Mouse (Mus musculus) lung, embryonic 15.5 days (tissue): ENCODE measurements at regions not wholly inside any gene's neighbourhood (a gene's known extent, or its start where the extent isn't known, plus 50 kb on each side); places are given as distances from the start of the nearest gene placed in this dataset.
A peak's percentile ranks its signal among the peaks of the same experiment; 100 is the strongest.

ENCODE experiments used
- ATAC-seq: fragments of 200-750 bp; cut with Nextera tagmentation; 2 replicates; pipeline ENCODE4 v1.8.0; 2017; ENCODE audit warnings: moderate number of reproducible peaks, borderline replicate concordance; ENCODE audit not compliant: low FRiP score, low TSS enrichment; ENCODE audit errors: extremely low read depth
- H3K27ac ChIP-seq: fragments of 300-500 bp; sonication (generic); 2 replicates; pipeline ENCODE4 v1.5.1; 2015; ENCODE audit warnings: moderate library complexity, mild to moderate bottlenecking, inconsistent platforms
- H3K27me3 ChIP-seq: fragments of 300-500 bp; sonication (generic); 2 replicates; pipeline ENCODE4 v1.6.1; 2015; ENCODE audit warnings: inconsistent platforms
- H3K36me3 ChIP-seq: fragments of 300-500 bp; sonication (generic); 2 replicates; pipeline ENCODE4 v1.6.1; 2015; ENCODE audit warnings: inconsistent platforms
- H3K4me1 ChIP-seq: fragments of 300-500 bp; sonication (generic); 2 replicates; pipeline ENCODE4 v1.6.1; 2015; ENCODE audit warnings: inconsistent platforms
- H3K4me2 ChIP-seq: fragments of 300-500 bp; sonication (generic); 2 replicates; pipeline ENCODE4 v1.6.1; 2015; ENCODE audit warnings: inconsistent platforms, mild to moderate bottlenecking, moderate library complexity
- H3K4me3 ChIP-seq: fragments of 300-500 bp; sonication (generic); 2 replicates; pipeline ENCODE4 v1.5.1; 2015; ENCODE audit warnings: mild to moderate bottlenecking, inconsistent platforms
- H3K9ac ChIP-seq: fragments of 300-500 bp; sonication (generic); 2 replicates; pipeline ENCODE4 v1.6.1; 2015; ENCODE audit warnings: inconsistent platforms
- H3K9me3 ChIP-seq: fragments of 300-500 bp; sonication (generic); 2 replicates; pipeline ENCODE4 v1.6.1; 2016; ENCODE audit warnings: inconsistent platforms
- WGBS: fragments of 180-500 bp; shearing (Covaris S2); methylation state at CpG from one replicate; pipeline ENCODE4 v1.1.7; 2015; 5-methylcytosine and 5-hydroxymethylcytosine counted together

DNA sequence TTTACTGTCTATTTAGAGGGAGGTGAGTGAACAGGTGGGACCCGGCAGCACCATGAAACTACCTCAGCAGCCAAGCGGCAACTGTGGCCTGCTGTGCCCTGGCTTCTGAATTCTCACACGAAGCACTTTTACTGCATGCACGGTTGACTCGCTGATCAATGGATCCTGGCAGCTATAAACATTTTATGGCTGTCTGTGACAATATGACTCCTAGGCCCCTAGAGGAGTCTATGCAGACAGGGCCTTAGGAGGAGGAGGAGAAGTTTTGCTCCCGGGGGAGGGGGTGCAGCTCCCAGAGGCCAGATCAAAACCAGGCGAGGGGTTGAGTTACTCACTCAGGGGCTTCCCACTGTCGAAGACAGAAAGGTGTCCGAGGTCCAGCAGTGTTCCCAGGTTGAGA lies 69.4 kb upstream of the Tut7 start:
- Histone ChIP-seq H3K9ac (no peak overlapping the region), H3K27me3 (0 out of 2 replicates have a peak, but pooled peaks cover 3% of the 10 kb centered on the region), H3K4me3 (no peak overlapping the region), H3K4me2 (no peak overlapping the region), H3K36me3 (no peaks in the 10 kb centered on the region), H3K4me1 (0 out of 2 replicates have a peak, but pooled peaks cover 3% of the 10 kb centered on the region), H3K27ac (no peak overlapping the region), H3K9me3 (no peaks in the 10 kb centered on the region)
- WGBS, result 45% methylated on average over 9 of the region's 9 CpGs
- ATAC-seq, result no peak

DNA sequence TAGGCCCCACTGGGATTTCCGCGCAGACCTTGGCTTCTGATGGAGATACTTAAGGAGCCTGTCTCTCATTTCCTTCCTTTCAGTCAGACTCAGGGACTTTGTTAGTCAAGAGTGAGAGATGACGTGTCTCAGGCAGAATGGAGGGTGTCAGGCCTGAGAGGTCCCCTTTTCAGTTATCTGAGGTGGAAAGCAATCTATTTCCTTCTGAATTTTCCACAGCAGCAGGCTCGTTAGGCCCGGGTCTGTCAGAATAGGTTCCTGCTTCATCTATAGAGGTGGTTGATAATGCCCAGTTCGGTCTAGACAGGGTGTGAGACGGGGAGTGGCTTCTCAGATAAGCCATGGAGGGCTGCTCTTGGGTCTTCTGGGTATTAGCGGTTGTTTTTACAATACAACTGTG lies 68.8 kb upstream of the Tut7 start:
- Histone ChIP-seq H3K36me3 (no peaks in the 10 kb centered on the region), H3K9ac (no peak overlapping the region), H3K27ac (no peak overlapping the region), H3K27me3 (0 out of 2 replicates have a peak, but pooled peaks cover 3% of the 10 kb centered on the region), H3K9me3 (no peaks in the 10 kb centered on the region), H3K4me1 (0 out of 2 replicates have a peak, but pooled peaks cover 3% of the 10 kb centered on the region), H3K4me3 (no peak overlapping the region), H3K4me2 (no peak overlapping the region)
- ATAC-seq, result no peak
- 57% methylated on average over 8 of the region's 8 CpGs for WGBS

DNA sequence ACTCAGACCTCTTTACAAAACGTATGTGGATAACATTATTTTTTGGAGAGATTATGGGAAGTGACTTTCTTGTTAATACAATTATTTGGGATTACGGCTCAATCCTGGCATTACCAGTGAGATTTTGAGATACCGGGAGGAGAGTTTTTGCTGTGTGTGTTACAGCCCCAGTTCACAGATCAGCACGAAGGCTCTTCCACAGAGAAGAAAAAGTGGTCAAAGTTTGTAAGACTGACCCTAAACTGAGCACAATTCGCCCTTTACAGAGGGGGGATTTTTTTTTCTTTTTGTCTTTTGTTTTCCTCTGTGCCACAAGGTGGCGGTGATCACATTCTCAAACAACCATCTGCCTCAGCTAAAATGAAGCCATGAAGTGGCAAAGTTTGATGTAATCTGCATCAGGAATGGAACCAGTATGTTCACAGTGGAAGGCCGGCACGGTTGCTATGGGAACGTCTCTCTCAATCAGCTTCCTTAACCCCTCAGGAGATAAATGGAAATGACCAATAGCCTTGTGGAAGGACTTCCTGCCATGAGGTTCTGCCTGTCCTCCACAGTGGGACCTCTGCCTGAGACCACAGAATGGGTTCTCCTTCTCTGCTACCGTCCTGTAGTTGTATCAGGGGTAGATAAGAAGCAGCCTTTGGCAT lies 66.6 kb upstream of the Tut7 start:
- 0 out of 2 replicates have a peak, but pooled peaks cover 3% of the 10 kb centered on the region for H3K4me1 ChIP-seq
- ATAC-seq, result peak; percentile 60; the same call in 1 of the 2 replicates
- H3K36me3 ChIP-seq, result no peaks in the 10 kb centered on the region
- no peak overlapping the region for H3K9ac ChIP-seq
- H3K27me3 ChIP-seq, result 0 out of 2 replicates have a peak, but pooled peaks cover 3% of the 10 kb centered on the region
- H3K4me3 ChIP-seq, result no peak overlapping the region
- no peak overlapping the region for H3K27ac ChIP-seq
- WGBS, result 18% methylated on average over 10 of the region's 10 CpGs
- H3K9me3 ChIP-seq, result no peaks in the 10 kb centered on the region
- H3K4me2 ChIP-seq, result no peak overlapping the region

DNA sequence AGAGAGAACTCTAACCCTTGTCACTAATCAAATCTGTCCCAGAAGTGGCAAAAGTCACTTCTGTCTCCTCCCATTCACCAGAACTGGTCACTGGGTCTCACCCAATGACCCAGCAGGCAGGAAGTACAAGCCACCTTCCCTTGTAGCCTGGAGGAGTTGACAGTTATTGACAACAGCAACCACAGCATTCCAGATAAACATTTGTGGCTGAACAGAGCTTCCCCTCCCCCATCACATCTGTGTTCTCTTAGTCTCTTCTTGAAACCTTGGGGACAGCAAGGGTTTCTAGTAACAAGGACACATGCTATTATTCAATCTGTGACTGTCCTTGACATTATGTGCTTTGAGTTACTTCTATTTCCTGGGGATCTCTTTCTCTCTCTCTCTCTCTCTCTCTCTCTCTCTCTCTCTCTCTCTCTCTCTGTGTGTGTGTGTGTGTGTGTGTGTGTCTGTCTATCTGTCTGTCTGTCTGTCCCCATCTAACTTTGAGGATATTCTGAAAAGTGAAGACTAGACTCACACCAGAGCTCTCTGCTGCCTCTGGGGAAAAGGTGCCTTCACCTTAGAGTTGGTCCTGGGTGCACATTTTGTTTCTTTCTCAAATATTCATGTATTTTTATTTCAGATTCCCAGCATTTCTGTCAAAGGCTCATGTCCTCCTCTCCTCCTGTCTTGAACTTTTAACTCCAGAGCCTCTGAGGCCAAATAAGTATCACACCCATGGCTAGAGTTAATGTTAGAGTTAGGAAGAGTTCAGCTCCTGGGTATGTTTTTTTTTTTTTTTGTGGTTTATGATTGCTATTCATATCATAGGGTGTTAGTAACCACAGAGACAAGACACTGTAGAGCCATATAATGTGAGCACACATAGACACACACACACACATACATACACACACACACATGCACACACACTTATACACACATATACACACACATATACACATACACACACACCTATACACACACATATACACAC lies 65.4 kb upstream of the Tut7 start:
- no peak overlapping the region for H3K4me2 ChIP-seq
- H3K27me3 ChIP-seq, result 0 out of 2 replicates have a peak, but pooled peaks cover 3% of the 10 kb centered on the region
- no peaks in the 10 kb centered on the region for H3K9me3 ChIP-seq
- ATAC-seq, result no peak
- H3K9ac ChIP-seq, result no peak overlapping the region
- no peak overlapping the region for H3K27ac ChIP-seq
- H3K36me3 ChIP-seq, result no peaks in the 10 kb centered on the region
- H3K4me1 ChIP-seq, result 0 out of 2 replicates have a peak, but pooled peaks cover 3% of the 10 kb centered on the region
- no peak overlapping the region for H3K4me3 ChIP-seq

DNA sequence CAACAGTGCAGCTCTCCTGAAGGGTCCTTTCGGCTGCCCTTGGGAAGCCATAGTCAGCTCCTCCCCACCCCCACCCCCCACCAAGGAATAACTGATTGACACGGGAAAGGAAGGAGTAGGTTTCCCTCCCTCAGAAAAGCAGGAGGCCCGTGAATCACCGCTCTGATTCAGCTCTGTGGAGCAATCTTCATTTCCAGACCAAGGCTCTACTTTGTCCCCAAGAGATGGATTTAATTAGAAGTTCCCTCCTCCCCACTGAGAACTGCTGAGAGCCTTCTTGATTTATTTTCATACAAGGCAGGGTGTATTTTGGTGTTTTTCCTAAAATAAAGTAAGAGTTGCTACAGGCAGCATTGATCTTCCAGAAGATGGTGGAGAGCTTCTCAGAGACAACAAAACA lies 64.4 kb upstream of the Tut7 start:
- H3K9ac ChIP-seq, result no peak overlapping the region
- 0 out of 2 replicates have a peak, but pooled peaks cover 2% of the 10 kb centered on the region for H3K27me3 ChIP-seq

DNA sequence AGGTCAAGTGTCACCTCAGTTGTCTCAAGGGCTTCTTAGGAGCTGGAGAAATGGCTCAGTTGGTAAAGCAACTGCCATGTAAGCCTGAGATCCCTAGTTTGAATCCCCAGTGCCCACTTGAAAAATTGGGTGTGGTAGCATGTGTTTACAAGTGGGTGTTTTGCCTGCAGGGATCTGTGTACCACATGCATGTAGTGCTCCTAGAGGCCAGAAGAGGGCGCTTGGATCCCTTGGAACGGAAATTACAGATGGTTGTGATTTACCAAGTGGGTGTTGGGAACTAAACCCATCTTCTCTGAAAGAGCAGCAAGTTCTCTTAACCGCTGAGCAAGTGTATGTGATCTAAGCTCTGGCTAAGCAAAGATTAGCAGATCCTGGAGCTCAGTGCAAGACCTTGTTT lies 63.6 kb upstream of the Tut7 start:
- ATAC-seq, result no peak
- 58% methylated on average over 3 of the region's 3 CpGs for WGBS
- no peak overlapping the region for H3K4me2 ChIP-seq
- no peak overlapping the region for H3K9ac ChIP-seq
- no peaks in the 10 kb centered on the region for H3K9me3 ChIP-seq
- no peak overlapping the region for H3K27ac ChIP-seq
- no peak overlapping the region for H3K4me3 ChIP-seq
- H3K36me3 ChIP-seq, result no peaks in the 10 kb centered on the region
- H3K27me3 ChIP-seq, result no peaks in the 10 kb centered on the region
- 0 out of 2 replicates have a peak, but pooled peaks cover 3% of the 10 kb centered on the region for H3K4me1 ChIP-seq

More for the DNA sequence above, 64.4 kb upstream of the Tut7 start:
- Histone ChIP-seq H3K9me3 (no peaks in the 10 kb centered on the region), H3K27ac (no peak overlapping the region), H3K36me3 (no peaks in the 10 kb centered on the region), H3K4me2 (no peak overlapping the region), H3K4me3 (no peak overlapping the region), H3K4me1 (0 out of 2 replicates have a peak, but pooled peaks cover 3% of the 10 kb centered on the region)
- WGBS, result 79% methylated on average over 4 of the region's 4 CpGs
- ATAC-seq, result no peak

DNA sequence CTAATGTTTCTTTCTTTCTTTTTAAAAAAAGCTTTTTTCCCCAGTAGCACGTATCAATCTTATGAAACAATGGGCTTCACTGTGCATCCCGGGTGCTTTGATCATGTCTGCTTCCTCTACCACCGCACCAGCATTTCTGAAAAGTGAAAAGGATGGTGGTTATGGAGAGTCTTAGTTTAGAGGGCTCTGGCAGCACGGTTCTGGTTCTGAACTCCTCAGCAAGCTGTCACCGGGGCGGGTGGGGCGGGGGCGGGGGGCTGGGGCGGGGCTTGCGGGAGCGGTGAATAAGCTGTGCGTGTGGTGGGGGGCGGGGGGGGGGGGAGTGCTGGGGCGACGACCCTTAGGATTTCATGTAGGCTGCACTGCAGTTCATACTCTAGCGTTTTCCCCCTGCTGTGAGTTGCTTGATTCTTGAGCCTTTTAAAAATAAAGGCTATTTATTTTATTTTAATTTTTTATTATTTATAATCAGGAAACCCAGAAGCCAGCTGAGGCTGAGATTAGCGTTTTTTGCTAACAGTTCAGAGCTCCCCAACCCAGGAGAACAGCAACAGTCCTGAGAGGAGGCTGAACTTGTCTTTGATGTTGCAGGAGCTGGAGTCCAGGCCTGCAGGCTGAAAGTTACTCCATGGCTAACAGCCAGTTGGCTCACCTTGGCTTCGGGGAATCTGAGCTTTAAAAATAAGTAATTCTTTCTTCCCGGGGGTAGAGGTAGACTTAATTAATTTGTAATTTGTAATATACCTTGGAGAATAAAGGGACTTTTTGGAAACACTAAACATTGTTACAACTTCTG lies 59.2 kb upstream of the Tut7 start:
- no peak for ATAC-seq
- Histone ChIP-seq H3K9ac (no peak overlapping the region), H3K27ac (no peak overlapping the region), H3K27me3 (no peaks in the 10 kb centered on the region), H3K4me3 (no peak overlapping the region), H3K4me2 (peak overlapping the region; percentile 38), H3K36me3 (no peaks in the 10 kb centered on the region), H3K9me3 (no peaks in the 10 kb centered on the region), H3K4me1 (no peaks in the 10 kb centered on the region)
- WGBS, result 28% methylated on average over 12 of the region's 19 CpGs

DNA sequence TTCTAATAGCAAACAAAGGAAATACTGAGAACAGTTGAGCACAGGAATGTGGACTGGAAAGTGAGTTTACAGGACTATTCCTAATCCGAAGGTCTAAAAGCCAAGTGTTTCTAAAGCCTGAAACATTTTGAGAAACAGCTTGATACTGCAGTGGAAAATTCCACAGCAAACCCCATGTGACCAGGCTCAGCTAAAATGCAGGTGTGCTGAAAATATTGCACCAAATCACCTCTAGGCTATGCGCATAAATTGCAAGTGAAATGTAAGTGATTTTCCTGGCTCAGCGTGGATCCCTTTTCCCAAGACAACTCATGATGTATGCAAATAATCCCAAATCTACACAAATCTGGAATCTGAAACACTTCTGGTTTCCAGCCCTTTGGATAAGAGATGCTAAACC lies 57.1 kb upstream of the Tut7 start:
- H3K4me3 ChIP-seq, result no peak overlapping the region
- no peak overlapping the region for H3K4me2 ChIP-seq
- no peaks in the 10 kb centered on the region for H3K4me1 ChIP-seq
- 84% methylated on average over 3 of the region's 3 CpGs for WGBS
- ATAC-seq, result no peak
- no peaks in the 10 kb centered on the region for H3K36me3 ChIP-seq
- no peak overlapping the region for H3K9ac ChIP-seq
- H3K27ac ChIP-seq, result no peak overlapping the region
- H3K9me3 ChIP-seq, result no peaks in the 10 kb centered on the region
- no peaks in the 10 kb centered on the region for H3K27me3 ChIP-seq

DNA sequence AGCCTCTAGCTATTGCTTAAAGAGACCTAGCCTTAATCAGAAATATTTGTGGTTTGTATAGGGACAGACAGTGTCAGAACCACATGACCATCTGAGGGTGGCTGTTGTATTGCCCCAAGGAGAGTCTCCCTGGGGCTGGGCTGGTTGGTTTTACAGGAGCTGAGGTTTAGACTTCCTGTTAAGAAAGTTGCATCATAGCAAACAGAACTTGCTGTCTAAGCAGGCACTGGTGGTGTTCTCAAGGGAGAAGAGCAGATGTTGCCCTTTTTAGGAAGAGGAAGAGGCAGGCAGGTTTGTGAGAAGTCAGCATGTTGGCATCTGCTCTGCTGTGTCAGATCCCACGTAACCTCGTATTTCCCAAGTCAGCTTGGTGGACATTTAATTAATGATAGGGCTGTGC lies 52.7 kb upstream of the Tut7 start:
- Histone ChIP-seq H3K36me3 (no peaks in the 10 kb centered on the region), H3K4me1 (no peaks in the 10 kb centered on the region), H3K27me3 (no peaks in the 10 kb centered on the region), H3K9ac (no peak overlapping the region), H3K4me2 (no peak overlapping the region), H3K4me3 (no peak overlapping the region), H3K9me3 (no peaks in the 10 kb centered on the region), H3K27ac (no peak overlapping the region)
- no peak for ATAC-seq
- 32% methylated on average over 2 of the region's 2 CpGs for WGBS

DNA sequence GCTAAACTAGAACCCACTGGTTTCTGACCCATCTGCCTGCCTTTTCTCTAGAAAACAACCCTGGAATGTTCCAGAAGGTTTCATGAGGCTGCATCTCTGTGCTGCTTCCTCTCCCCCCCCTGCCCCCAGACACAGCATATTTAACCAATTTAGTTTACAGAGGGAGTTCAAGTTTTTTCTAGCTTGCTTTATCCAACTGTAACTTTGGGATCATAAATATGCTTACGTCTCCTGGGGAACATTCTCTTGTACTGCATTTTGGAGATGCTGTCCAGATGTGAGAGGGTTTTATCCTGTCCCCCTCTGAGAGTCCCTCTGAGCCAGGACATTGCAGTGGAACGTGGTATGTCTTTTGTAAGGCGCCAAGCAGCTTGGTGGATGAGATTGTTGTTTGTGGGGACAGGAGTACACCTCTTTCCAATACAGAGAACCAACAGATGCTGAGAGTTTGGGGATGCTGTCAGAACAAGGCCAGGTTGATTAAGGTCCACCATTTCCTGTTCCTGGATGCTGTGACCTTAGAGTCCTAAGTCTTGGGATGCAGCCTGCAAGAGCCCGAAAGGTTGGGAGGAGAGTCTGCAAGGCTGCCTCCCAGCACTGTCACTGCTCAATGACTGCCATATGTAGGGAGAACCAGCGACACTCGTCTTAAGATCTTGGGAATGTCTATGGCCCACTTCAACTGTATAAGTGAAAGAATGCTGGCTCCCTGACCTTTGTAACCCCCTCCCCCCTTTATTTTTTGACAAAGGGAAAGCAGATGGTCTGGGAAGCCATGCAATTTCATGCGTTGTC lies 51.4 kb upstream of the Tut7 start:
- Histone ChIP-seq H3K27me3 (no peaks in the 10 kb centered on the region), H3K9me3 (no peaks in the 10 kb centered on the region), H3K27ac (no peak overlapping the region), H3K36me3 (no peaks in the 10 kb centered on the region), H3K4me2 (no peak overlapping the region), H3K4me1 (no peaks in the 10 kb centered on the region), H3K4me3 (no peak overlapping the region), H3K9ac (no peak overlapping the region)
- no peak for ATAC-seq
- WGBS, result 57% methylated on average over 7 of the region's 7 CpGs
